Mouse (Mus musculus) urinary bladder, adult 2 months (tissue): ENCODE data around the gene Pax5. TPM values are rescaled to one million over a fixed set of nuclear protein-coding genes. Genes with fewer than 3 reads are reported as not detected.
"Not testable (repeated sequence)": the region's sequence is repeated elsewhere in the genome, so short reads cannot be mapped to it uniquely, and the experiment has no call there.

Experiments
- DNase-seq: peaks from one replicate; pipeline ENCODE4 v3.0.0; 2022; ENCODE audit warnings: low spot score
- polyA plus RNA-seq: library from polyadenylated mRNA; depleted of rRNA; stranded (reverse); fragments of >200 nt; gene quantifications from 2 replicates; pipeline ENCODE4 v1.2.3, GENCODE M21; 2012; rRNA removed

Gene Pax5
- 0.01 and 0.06 TPM in 2 replicates for polyA plus RNA-seq

GRCm38 (mm10) chr4:44709740-44710700 is at the start of gene Pax5:
Pax5 (minus strand) TSS chr4:44710487.
- no peak for DNase-seq

GRCm38 (mm10) chr4:44757131-44757530 is 46.8 kb upstream of the Pax5 start:
- DNase-seq = not testable (repeated sequence)

GRCm38 (mm10) chr4:44756134-44756951 is 46.1 kb upstream of the Pax5 start:
- DNase-seq = peak; percentile 86

GRCm38 (mm10) chr4:44755553-44756133 is 45.4 kb upstream of the Pax5 start, which contains the start of gene Zcchc7:
Zcchc7 (plus strand) TSS chr4:44755877.
- peak; percentile 57 for DNase-seq

- DNase-seq = no peak
Measured at GRCm38 (mm10) chr4:44740471-44740870, 30.2 kb upstream of the Pax5 start.

- DNase-seq = no peak
Measured at GRCm38 (mm10) chr4:44721237-44721636, 10.9 kb upstream of the Pax5 start.

- no peak for DNase-seq
Measured at GRCm38 (mm10) chr4:44720046-44720445, 9.8 kb upstream of the Pax5 start.

- DNase-seq = no peak
Measured at GRCm38 (mm10) chr4:44717676-44718075, 7.4 kb upstream of the Pax5 start.

- no peak for DNase-seq
Measured at GRCm38 (mm10) chr4:44716391-44716790, 6.1 kb upstream of the Pax5 start.

GRCm38 (mm10) chr4:44715621-44716160 is 5.4 kb upstream of the Pax5 start:
- DNase-seq = no peak

GRCm38 (mm10) chr4:44714111-44714621 is 3.9 kb upstream of the Pax5 start:
- no peak for DNase-seq

- no peak for DNase-seq
Measured at GRCm38 (mm10) chr4:44713554-44714051, 3.3 kb upstream of the Pax5 start.

GRCm38 (mm10) chr4:44712786-44713553 is 2.7 kb upstream of the Pax5 start:
- no peak for DNase-seq

- no peak for DNase-seq
Measured at GRCm38 (mm10) chr4:44712051-44712700, 1.9 kb upstream of the Pax5 start.

GRCm38 (mm10) chr4:44711136-44711900 is 1.0 kb upstream of the Pax5 start:
- no peak for DNase-seq

GRCm38 (mm10) chr4:44710701-44711097 is 412 bp upstream of the Pax5 start:
- no peak for DNase-seq

GRCm38 (mm10) chr4:44709091-44709695 is 1.1 kb downstream of the Pax5 start:
- DNase-seq = no peak

GRCm38 (mm10) chr4:44708311-44708710 is 2.0 kb downstream of the Pax5 start:
- no peak for DNase-seq

- DNase-seq = no peak
Measured at GRCm38 (mm10) chr4:44706865-44707264, 3.4 kb downstream of the Pax5 start.
